Mouse (Mus musculus): ENCODE measurements at regions not wholly inside any gene's neighbourhood (a gene's known extent, or its start where the extent isn't known, plus 50 kb on each side); places are given as distances from the start of the nearest gene placed in this dataset.

GRCm38 (mm10) chr10:29921658-29922057 lies 278.7 kb downstream of the Cenpw start:
- DNase-seq (ENCODE audit: low spot score in 2 of 2) = peak in 1 of 2 experiments; percentile 4

- DNase-seq (ENCODE audit: low spot score in 2 of 2) = peak; percentile 50 to 77
Observed at GRCm38 (mm10) chr10:29897780-29898363, 302.5 kb downstream of the Cenpw start.

DNA sequence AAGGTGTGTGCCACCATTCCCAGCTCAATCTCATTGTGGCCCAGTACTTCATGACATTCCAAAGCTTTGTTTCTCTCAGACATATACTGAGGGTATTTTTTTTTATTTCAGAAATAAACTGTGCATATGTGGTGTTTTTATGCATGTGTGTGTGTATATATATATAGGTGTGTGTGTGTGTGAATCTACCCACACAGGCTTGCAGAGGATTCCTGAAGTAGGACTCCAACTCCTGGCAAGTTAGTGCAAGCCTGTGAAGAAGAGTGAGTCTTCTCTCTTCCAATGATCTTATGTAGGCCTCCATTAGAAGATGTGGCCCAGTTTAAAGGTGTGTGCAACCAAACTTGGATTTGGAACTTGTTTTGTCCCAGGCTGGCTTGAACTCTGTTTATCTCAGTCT lies 328.9 kb upstream of the Rspo3 start:
- DNase-seq (ENCODE audit: low spot score in 2 of 2) = no peak

DNA sequence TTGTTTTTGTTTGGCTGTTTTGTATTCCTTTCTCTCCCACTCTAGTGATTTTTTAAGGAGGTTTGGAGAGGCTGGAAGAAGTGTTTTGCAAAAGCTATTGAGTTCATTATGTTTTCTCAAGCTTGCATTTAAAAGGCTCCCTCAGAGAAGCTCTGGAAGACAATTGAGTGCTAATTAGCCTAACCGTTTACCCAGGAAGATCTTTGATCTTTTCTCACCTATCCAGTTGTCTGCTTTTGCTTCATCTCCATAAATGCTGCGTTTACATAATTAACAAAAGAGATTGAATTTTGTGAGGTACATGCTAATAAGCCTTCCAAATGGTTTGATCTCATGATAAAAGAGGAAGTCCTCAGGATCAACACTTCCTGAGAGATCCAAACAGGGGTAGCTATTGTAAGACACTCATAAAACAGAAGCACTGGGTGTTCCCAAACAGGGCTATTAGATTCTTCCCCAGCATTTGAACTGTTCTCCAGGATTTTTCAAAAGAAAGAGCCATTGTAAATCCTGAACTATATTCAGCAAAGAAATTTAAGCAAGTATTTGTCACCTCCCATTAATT lies 320.2 kb upstream of the Rspo3 start:
- DNase-seq (ENCODE audit: low spot score in 2 of 2) = no peak

DNA sequence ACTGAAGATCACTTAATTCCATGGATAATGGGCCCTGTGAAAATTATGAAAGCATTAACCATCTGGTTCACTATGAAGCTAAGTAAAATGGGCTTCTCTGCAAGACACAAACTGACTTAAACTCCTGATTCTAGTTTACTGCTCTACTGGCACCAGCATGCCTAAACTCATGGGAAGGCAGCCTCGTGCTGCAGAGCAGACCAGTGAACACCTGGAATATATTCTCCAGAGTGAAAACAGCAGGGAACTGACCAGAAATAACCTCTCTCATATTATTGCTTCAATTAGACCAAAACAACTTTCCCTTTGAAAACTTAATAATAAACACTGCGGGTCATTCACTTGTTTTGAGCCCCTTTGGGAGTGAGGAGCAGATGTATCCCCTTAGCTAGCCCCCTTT lies 316.8 kb upstream of the Rspo3 start:
- no peak for DNase-seq (ENCODE audit: low spot score in 2 of 2)

DNA sequence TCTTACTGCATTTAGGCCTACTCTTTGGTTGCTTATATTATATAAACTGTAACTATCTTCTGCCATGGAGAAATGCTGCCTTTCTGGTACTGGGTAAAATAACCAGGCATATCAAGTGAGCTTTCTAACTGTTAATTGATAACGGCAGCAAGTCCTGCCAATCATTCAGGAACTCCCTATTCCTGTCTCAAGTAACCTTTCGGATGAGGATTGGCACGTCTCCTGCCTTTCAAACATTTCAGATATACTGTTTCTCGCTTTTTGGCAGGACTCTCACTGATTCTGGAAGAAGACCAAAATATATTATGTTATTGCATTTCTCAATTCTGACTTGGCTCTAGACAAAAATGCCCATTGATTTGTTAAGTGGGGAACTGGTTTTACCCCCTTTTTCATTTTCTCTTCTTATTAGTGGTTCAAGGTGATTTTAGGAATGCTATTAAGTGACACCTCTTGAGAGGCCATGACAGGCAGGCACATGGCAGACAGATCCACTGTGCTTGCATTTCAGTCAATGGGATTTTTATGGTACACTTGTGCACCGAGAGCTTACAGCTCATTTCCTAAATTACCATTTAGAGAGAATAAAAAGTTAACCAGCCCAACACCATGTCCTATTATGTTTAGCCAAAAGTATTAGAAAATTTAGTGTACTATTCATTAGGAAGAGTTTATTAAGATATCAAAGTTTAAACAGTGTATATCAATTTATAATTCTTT lies 289.4 kb upstream of the Rspo3 start:
- no peak for DNase-seq (ENCODE audit: low spot score in 2 of 2)

GRCm38 (mm10) chr10:29824413-29824812 lies 288.7 kb upstream of the Rspo3 start:
- DNase-seq (ENCODE audit: low spot score in 2 of 2) = no peak

- DNase-seq (ENCODE audit: low spot score in 2 of 2) = no peak
Observed at GRCm38 (mm10) chr10:29823177-29823576, 287.5 kb upstream of the Rspo3 start.

DNA sequence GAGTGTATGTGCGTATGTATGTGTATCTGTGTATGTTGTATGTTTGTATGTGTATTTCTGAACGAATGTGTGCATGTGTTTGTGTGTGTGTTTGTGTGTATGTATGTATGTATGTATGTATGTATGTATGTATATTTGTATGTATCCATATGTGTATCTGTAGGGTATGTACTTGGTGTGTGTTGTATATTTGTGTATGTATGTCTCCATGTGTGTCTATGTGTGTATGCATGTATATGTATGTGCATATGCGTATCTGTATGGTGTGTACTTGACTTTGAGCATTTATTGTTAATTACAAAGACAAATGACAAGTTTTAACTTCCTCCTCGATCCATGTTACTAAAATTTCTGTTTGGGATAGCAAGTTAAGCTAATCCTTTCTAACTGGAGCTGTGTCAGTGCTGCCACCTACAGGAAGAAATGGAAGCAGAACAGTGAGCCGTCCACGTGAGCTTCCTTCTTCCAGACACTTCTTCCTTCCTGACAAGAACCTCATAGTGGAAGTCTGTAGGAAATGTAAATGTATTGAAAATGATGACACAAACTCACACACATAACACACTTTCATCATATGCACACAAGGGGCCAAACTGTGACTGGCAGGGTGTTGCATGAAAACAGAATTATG lies 268.4 kb upstream of the Rspo3 start:
- DNase-seq (ENCODE audit: low spot score in 2 of 2) = peak; percentile 37 to 72

DNA sequence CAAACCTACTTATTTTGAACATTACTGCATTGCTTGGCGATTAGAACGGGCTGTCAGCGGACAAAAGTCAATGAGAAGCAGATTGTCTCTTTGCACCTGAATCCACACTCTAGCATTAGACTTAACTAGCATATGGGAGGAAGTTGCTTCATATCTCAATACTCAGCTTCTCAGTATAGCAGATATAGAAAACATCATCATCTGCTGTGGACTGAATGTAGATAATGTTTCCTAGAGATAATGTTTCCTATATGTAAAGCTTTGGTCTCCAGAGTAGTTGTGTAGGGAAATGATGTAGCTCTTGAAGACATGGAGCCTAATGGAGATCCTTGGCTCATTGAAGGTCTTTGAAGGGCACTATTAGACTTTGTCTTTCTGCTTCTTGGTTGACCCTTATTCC lies 267.0 kb upstream of the Rspo3 start:
- DNase-seq (ENCODE audit: low spot score in 2 of 2) = no peak

- DNase-seq (ENCODE audit: low spot score in 2 of 2) = no peak
Observed at GRCm38 (mm10) chr10:29794663-29795062, 259.0 kb upstream of the Rspo3 start.

DNA sequence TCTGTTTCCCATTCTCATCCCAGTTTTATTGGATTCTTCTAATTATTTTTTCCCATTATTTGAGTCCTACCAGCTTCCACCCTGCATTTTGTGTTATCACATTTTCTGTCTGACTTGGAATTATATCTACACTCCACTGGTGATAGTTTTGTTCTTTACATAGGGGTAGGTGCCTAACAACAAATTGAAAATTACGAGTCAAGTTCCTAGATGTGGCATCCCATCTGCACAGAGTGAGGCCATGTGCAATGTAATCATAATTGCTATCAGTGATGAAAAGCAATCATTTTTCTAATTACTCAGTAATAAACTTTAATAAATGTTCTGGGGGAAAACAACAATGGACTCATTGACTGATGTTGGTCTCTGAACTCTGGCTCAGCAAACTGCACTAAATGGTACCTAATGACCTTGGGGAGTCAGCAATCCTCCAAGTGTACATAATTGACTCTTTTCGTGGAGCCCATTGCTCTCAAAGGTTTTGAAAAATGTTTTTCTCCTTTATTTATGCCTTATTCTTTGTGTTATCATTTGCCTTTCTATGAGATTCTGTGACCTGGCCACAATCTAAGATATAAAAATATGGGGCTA lies 250.6 kb upstream of the Rspo3 start:
- DNase-seq (ENCODE audit: low spot score in 2 of 2) = no peak

GRCm38 (mm10) chr10:29736677-29737076 lies 201.0 kb upstream of the Rspo3 start:
- DNase-seq (ENCODE audit: low spot score in 2 of 2) = no peak

DNA sequence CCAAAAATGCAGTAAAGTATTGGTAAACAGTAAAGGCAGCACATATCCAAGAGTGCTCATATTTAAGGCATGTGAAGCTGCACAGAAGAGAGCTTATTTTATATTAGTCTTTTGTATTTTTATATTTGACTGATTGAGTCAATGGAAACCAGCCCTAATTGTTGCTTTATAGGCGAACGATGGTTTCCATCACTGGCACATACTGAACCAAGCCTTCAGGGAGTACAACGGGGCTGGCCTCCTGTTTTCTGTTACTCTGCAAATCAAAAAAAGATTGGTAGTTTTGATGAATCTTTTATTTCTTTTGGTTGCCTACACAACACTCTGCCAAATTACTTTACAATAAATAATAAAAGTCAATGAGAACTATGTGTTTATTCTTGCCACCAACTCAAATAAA lies 189.7 kb upstream of the Rspo3 start:
- DNase-seq (ENCODE audit: low spot score in 2 of 2) = no peak

- DNase-seq (ENCODE audit: low spot score in 2 of 2) = no peak
Observed at GRCm38 (mm10) chr10:29710967-29711366, 175.3 kb upstream of the Rspo3 start.

DNA sequence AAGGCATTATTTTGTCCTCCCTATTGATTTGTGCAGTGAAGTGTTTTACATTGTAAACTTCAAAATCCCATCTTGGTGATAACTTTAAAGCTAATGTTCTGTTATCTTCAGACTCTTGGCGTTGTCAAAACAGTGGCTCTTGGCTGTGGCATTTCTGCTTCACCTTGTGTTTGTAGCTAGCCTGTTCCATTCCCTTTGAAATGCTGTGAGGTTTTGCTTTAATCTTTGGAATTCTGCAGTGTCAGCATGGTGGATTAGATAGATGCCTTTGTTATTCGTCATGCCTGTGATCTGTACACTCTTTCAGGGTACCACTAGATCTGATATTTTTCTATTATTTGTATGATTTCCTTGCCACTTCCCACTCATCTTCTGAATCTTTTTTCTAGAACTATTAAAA lies 173.0 kb upstream of the Rspo3 start:
- no peak for DNase-seq (ENCODE audit: low spot score in 2 of 2)

GRCm38 (mm10) chr10:29693009-29693935 lies 157.6 kb upstream of the Rspo3 start:
- no peak for DNase-seq (ENCODE audit: low spot score in 2 of 2)

- no peak for DNase-seq (ENCODE audit: low spot score in 2 of 2)
Observed at GRCm38 (mm10) chr10:29689529-29689928, 153.9 kb upstream of the Rspo3 start.

GRCm38 (mm10) chr10:29686982-29687381 lies 151.3 kb upstream of the Rspo3 start:
- DNase-seq (ENCODE audit: low spot score in 2 of 2) = no peak

- DNase-seq (ENCODE audit: low spot score in 2 of 2) = no peak
Observed at GRCm38 (mm10) chr10:29674377-29674776, 138.7 kb upstream of the Rspo3 start.

DNA sequence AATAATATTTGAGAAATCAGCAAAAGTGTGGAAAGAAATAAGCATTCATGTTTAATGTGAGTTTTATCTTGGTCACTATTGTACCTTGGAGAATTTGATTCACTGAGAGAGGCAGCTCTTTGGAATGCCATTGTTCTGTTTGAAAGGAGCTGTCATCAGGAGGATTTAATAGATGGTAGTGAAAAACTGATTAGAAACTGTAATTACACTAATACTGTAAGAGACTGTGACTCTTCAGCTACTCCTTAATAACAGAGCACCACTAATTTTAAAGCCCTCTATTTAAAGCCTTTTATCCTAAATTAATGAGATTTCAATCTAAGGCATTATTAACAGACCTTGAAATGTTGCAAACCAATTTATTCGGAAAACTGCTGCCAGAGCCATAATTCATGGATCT lies 126.1 kb upstream of the Rspo3 start:
- no peak for DNase-seq (ENCODE audit: low spot score in 2 of 2)

All from layer of hippocampus, adult 8-10 months (tissue).